Mouse (Mus musculus): ENCODE data around the gene Ptpn14.

Gene Ptpn14

GRCm38 (mm10) chr1:189808453-189808852, 80.4 kb downstream of the Ptpn14 start:
- no peak for DNase-seq (ENCODE audit: extremely low spot score)

- no peak for DNase-seq (ENCODE audit: extremely low spot score)
Measured at GRCm38 (mm10) chr1:189811778-189812177, 83.7 kb downstream of the Ptpn14 start.

- no peak for DNase-seq (ENCODE audit: extremely low spot score)
Measured at GRCm38 (mm10) chr1:189814385-189814784, 86.3 kb downstream of the Ptpn14 start.

GRCm38 (mm10) chr1:189817089-189817488, 89.0 kb downstream of the Ptpn14 start:
- no peak for DNase-seq (ENCODE audit: extremely low spot score)

GRCm38 (mm10) chr1:189817810-189818209, 89.7 kb downstream of the Ptpn14 start:
- no peak for DNase-seq (ENCODE audit: extremely low spot score)

GRCm38 (mm10) chr1:189820111-189820510, 92.0 kb downstream of the Ptpn14 start:
- DNase-seq (ENCODE audit: extremely low spot score) = no peak

GRCm38 (mm10) chr1:189824436-189824835, 96.4 kb downstream of the Ptpn14 start:
- DNase-seq (ENCODE audit: extremely low spot score) = no peak

GRCm38 (mm10) chr1:189830391-189830790, 102.3 kb downstream of the Ptpn14 start:
- DNase-seq (ENCODE audit: extremely low spot score) = no peak

- DNase-seq (ENCODE audit: extremely low spot score) = peak; percentile 21
Measured at GRCm38 (mm10) chr1:189830797-189831232, 102.7 kb downstream of the Ptpn14 start.

GRCm38 (mm10) chr1:189833351-189833750, 105.3 kb downstream of the Ptpn14 start:
- no peak for DNase-seq (ENCODE audit: extremely low spot score)

GRCm38 (mm10) chr1:189834166-189834565, 106.1 kb downstream of the Ptpn14 start:
- no peak for DNase-seq (ENCODE audit: extremely low spot score)

- no peak for DNase-seq (ENCODE audit: extremely low spot score)
Measured at GRCm38 (mm10) chr1:189846319-189846718, 118.3 kb downstream of the Ptpn14 start.

- DNase-seq (ENCODE audit: extremely low spot score) = no peak
Measured at GRCm38 (mm10) chr1:189849550-189849949, 121.5 kb downstream of the Ptpn14 start.

- DNase-seq (ENCODE audit: extremely low spot score) = no peak
Measured at GRCm38 (mm10) chr1:189852051-189852450, 124.0 kb downstream of the Ptpn14 start.

GRCm38 (mm10) chr1:189852456-189852855, 124.4 kb downstream of the Ptpn14 start:
- DNase-seq (ENCODE audit: extremely low spot score) = no peak

- no peak for DNase-seq (ENCODE audit: extremely low spot score)
Measured at GRCm38 (mm10) chr1:189854646-189855045, 126.6 kb downstream of the Ptpn14 start.

- DNase-seq (ENCODE audit: extremely low spot score) = no peak
Measured at GRCm38 (mm10) chr1:189855739-189856138, 127.7 kb downstream of the Ptpn14 start.

GRCm38 (mm10) chr1:189858377-189858776, 130.3 kb downstream of the Ptpn14 start:
- DNase-seq (ENCODE audit: extremely low spot score) = no peak

GRCm38 (mm10) chr1:189860112-189860941, 132.3 kb downstream of the Ptpn14 start:
- DNase-seq (ENCODE audit: extremely low spot score) = no peak

- DNase-seq (ENCODE audit: extremely low spot score) = no peak
Measured at GRCm38 (mm10) chr1:189860942-189861315, 132.9 kb downstream of the Ptpn14 start.

GRCm38 (mm10) chr1:189863727-189864126, 135.7 kb downstream of the Ptpn14 start:
- no peak for DNase-seq (ENCODE audit: extremely low spot score)

- DNase-seq (ENCODE audit: extremely low spot score) = no peak
Measured at GRCm38 (mm10) chr1:189864301-189864700, 136.2 kb downstream of the Ptpn14 start.

GRCm38 (mm10) chr1:189864846-189865560, 136.9 kb downstream of the Ptpn14 start:
- DNase-seq (ENCODE audit: extremely low spot score) = no peak

Measured in embryo, embryonic 9.5 days (tissue).